Mouse (Mus musculus): ENCODE data around the gene Slc1a2. TPM values are rescaled to one million over a fixed set of nuclear protein-coding genes. Genes with fewer than 3 reads are reported as not detected.

The Slc1a2 gene
- polyA plus RNA-seq, 1 experiment: 1.6 TPM

- H3K27ac ChIP-seq (ENCODE audit: insufficient read depth, low read depth, low read length): no peak overlapping the region
- WGBS: 62% methylated on average over 2 of the region's 2 CpGs
- DNase-seq: no peak
- TF ChIP-seq POLR2A (IDR thresholded peaks at IDR 0.05; ENCODE audit: low read depth, low read length) (no peak), CTCF (conservative IDR thresholded peaks at IDR 0.05; ENCODE audit: insufficient read depth, insufficient read length, low read depth, low read length) (no peak)
- no peak overlapping the region for H3K4me3 ChIP-seq (ENCODE audit: insufficient read depth, low read depth, low read length)
- no peaks in the 10 kb centered on the region for H3K4me1 ChIP-seq (ENCODE audit: control insufficient read depth, insufficient read depth, low read length)
- H3K27me3 ChIP-seq (replicated peaks; ENCODE audit: control insufficient read depth, insufficient read depth, low read length): no peaks in the 10 kb centered on the region
- H3K36me3 ChIP-seq (ENCODE audit: control insufficient read depth, insufficient read depth, low read length): no peaks in the 10 kb centered on the region
Measured at GRCm38 (mm10) chr2:102798149-102798548, 139.7 kb downstream of the Slc1a2 start.

DNA sequence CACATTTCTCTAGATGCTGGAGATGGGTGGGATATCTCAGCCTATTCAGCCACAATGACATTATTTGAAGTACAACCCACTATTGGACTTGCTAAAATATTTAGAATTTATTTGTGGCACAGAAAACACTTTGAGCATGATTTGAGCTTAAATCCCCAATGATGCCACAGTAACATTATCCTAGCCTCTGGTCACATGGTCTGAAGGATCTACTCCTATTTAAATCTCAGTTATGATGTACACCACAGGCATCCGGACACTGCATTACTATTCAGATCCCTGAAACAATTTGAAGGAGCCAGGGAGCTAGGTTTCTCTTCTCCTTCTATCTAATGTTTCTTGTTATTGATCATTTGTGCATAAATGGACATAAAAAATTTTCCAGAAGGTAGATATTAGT is 143.4 kb downstream of the Slc1a2 start:
- 83% methylated on average over 1 of the region's 1 CpGs for WGBS
- H3K27me3 ChIP-seq (replicated peaks; ENCODE audit: control insufficient read depth, insufficient read depth, low read length): no peaks in the 10 kb centered on the region
- no peaks in the 10 kb centered on the region for H3K36me3 ChIP-seq (ENCODE audit: control insufficient read depth, insufficient read depth, low read length)
- no peak overlapping the region for H3K4me3 ChIP-seq (ENCODE audit: insufficient read depth, low read depth, low read length)
- no peak for DNase-seq
- no peaks in the 10 kb centered on the region for H3K4me1 ChIP-seq (ENCODE audit: control insufficient read depth, insufficient read depth, low read length)
- H3K27ac ChIP-seq (ENCODE audit: insufficient read depth, low read depth, low read length): no peak overlapping the region
- TF ChIP-seq POLR2A (IDR thresholded peaks at IDR 0.05; ENCODE audit: low read depth, low read length): no peak

DNA sequence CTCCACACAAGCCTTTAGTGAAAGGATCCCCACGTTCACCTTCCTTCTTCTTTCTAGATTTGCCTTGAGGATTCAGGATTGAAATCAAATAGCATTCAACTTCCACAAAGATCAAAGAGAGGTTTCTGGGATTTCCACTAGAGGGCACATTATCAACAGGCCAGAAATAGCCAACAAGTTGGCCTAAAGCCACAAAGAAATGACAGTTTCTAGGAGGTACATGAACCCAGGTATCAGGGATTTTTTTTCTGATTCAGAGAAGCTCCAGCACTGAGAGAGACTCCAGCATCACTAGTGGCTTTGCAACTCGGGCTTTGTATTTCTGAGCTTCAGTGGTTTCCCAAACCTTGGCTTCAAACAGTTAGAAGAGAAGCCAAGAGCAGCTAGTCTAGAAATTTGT is 145.7 kb downstream of the Slc1a2 start:
- Histone ChIP-seq H3K4me3 (ENCODE audit: insufficient read depth, low read depth, low read length) (no peak overlapping the region), H3K4me1 (ENCODE audit: control insufficient read depth, insufficient read depth, low read length) (no peaks in the 10 kb centered on the region), H3K36me3 (ENCODE audit: control insufficient read depth, insufficient read depth, low read length) (no peaks in the 10 kb centered on the region), H3K27me3 (replicated peaks; ENCODE audit: control insufficient read depth, insufficient read depth, low read length) (no peaks in the 10 kb centered on the region), H3K27ac (ENCODE audit: insufficient read depth, low read depth, low read length) (no peak overlapping the region)
- WGBS: 31% methylated on average over 2 of the region's 2 CpGs
- peak; percentile 54 for DNase-seq
- no peak for TF ChIP-seq POLR2A (IDR thresholded peaks at IDR 0.05; ENCODE audit: low read depth, low read length)
- 0 out of 2 replicates have a peak, but pooled peaks have one; percentile 18 for TF ChIP-seq CTCF (conservative IDR thresholded peaks at IDR 0.05; ENCODE audit: insufficient read depth, insufficient read length, low read depth, low read length)

DNA sequence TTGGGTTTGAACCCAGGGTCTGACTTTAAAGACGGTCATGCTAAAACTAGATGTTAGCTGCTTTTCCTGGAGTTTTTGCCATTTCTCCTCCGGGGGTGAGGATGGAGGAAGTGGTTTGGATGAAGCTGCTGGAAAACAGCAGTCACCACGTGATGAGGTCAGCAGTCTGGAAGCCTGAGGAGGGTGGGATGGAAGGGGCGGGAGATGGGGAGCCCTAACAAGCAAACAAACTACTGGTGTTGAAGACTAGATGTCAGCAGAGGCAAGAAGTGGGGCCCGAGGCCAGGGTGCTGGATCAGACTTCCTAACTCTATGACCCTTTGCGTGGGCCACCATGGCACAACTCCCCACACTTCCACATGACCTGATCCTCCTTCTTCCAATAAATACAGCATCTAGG is 146.8 kb downstream of the Slc1a2 start:
- TF ChIP-seq CTCF (conservative IDR thresholded peaks at IDR 0.05; ENCODE audit: insufficient read depth, insufficient read length, low read depth, low read length) (no peak), POLR2A (IDR thresholded peaks at IDR 0.05; ENCODE audit: low read depth, low read length) (no peak)
- no peak overlapping the region for H3K27ac ChIP-seq (ENCODE audit: insufficient read depth, low read depth, low read length)
- 69% methylated on average over 6 of the region's 6 CpGs for WGBS
- no peaks in the 10 kb centered on the region for H3K36me3 ChIP-seq (ENCODE audit: control insufficient read depth, insufficient read depth, low read length)
- H3K27me3 ChIP-seq (replicated peaks; ENCODE audit: control insufficient read depth, insufficient read depth, low read length): no peaks in the 10 kb centered on the region
- DNase-seq: no peak
- no peaks in the 10 kb centered on the region for H3K4me1 ChIP-seq (ENCODE audit: control insufficient read depth, insufficient read depth, low read length)
- H3K4me3 ChIP-seq (ENCODE audit: insufficient read depth, low read depth, low read length): no peak overlapping the region

DNA sequence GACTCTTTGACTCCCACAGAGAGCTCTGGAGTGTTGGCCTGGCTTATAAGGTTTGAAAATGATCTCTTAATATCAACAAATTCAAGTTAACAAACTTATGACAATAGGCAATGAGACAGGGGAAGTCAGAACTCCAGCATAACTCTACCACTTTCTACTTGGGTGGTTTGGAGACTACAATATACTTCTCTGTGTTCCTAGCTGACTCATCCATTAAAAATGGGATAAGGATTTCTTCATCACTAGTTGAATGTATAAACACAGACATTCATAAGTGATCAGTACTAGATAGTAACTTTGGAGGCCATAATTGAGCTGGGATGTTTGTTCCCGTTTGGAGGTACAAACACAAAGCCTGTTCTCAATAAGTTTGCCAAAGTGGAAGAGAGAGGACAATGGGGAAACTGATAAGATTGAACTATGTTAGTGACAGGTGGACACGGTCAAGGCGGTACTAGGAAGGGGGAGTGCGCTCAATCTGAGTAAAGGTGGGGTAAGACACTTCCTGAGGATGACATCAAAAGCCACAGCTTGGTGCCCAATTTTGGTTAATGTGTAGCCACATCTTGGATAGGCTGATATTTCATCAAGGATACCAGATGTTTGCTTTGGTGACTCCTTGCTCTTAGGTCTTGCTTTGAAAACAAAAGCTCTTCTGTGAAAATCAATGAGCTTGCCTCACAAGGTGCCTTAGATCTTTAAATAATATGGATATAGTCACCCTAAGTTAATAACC is 147.5 kb downstream of the Slc1a2 start:
- Histone ChIP-seq H3K27me3 (replicated peaks; ENCODE audit: control insufficient read depth, insufficient read depth, low read length) (no peaks in the 10 kb centered on the region), H3K4me1 (ENCODE audit: control insufficient read depth, insufficient read depth, low read length) (no peaks in the 10 kb centered on the region), H3K36me3 (ENCODE audit: control insufficient read depth, insufficient read depth, low read length) (no peaks in the 10 kb centered on the region), H3K4me3 (ENCODE audit: insufficient read depth, low read depth, low read length) (no peak overlapping the region), H3K27ac (ENCODE audit: insufficient read depth, low read depth, low read length) (no peak overlapping the region)
- DNase-seq: peak; percentile 33
- no peak for TF ChIP-seq POLR2A (IDR thresholded peaks at IDR 0.05; ENCODE audit: low read depth, low read length)
- no peak for TF ChIP-seq CTCF (conservative IDR thresholded peaks at IDR 0.05; ENCODE audit: insufficient read depth, insufficient read length, low read depth, low read length)
- WGBS: 89% methylated on average over 4 of the region's 4 CpGs

DNA sequence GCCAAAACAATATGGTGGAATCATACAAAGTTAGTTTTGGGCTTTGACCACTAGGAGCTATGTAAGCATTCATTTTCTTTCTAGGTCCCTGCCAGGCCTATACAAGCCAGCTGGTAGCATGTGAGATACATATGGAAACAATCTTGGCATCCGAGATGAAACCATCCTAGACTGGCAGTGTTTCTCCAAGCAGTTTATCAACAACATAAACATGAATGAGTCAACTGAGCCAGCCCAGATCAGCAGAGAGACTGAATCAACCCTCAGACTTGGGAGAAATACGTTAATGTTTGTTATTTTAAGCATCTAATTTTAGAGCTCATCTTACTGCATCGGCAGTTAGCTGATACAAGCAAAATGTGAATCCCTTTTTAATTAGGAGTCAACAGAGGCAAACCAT is 149.2 kb downstream of the Slc1a2 start:
- Histone ChIP-seq H3K4me1 (ENCODE audit: control insufficient read depth, insufficient read depth, low read length) (no peaks in the 10 kb centered on the region), H3K27ac (ENCODE audit: insufficient read depth, low read depth, low read length) (no peak overlapping the region), H3K27me3 (replicated peaks; ENCODE audit: control insufficient read depth, insufficient read depth, low read length) (no peaks in the 10 kb centered on the region), H3K36me3 (ENCODE audit: control insufficient read depth, insufficient read depth, low read length) (no peaks in the 10 kb centered on the region), H3K4me3 (ENCODE audit: insufficient read depth, low read depth, low read length) (no peak overlapping the region)
- TF ChIP-seq CTCF (conservative IDR thresholded peaks at IDR 0.05; ENCODE audit: insufficient read depth, insufficient read length, low read depth, low read length) (no peak), POLR2A (IDR thresholded peaks at IDR 0.05; ENCODE audit: low read depth, low read length) (no peak)
- WGBS: 43% methylated on average over 3 of the region's 3 CpGs
- DNase-seq: no peak

GRCm38 (mm10) chr2:102809436-102809835 is 151.0 kb downstream of the Slc1a2 start:
- DNase-seq: no peak
- Histone ChIP-seq H3K4me3 (ENCODE audit: insufficient read depth, low read depth, low read length) (no peak overlapping the region), H3K27me3 (replicated peaks; ENCODE audit: control insufficient read depth, insufficient read depth, low read length) (no peaks in the 10 kb centered on the region), H3K27ac (ENCODE audit: insufficient read depth, low read depth, low read length) (no peak overlapping the region), H3K4me1 (ENCODE audit: control insufficient read depth, insufficient read depth, low read length) (no peaks in the 10 kb centered on the region), H3K36me3 (ENCODE audit: control insufficient read depth, insufficient read depth, low read length) (no peaks in the 10 kb centered on the region)
- WGBS: 84% methylated on average over 1 of the region's 1 CpGs
- TF ChIP-seq POLR2A (IDR thresholded peaks at IDR 0.05; ENCODE audit: low read depth, low read length): no peak
- TF ChIP-seq CTCF (conservative IDR thresholded peaks at IDR 0.05; ENCODE audit: insufficient read depth, insufficient read length, low read depth, low read length): no peak
